Mouse (Mus musculus) T-helper 17 cell (primary cell): ENCODE measurements around the gene Cntrl.

ENCODE experiments used
- in situ Hi-C, 2 experiments: fragments of 300-600 bp; cut with MboI, MseI; formaldehyde crosslinking; loops; 1 replicate in 1 of 2; 2 replicates in 1 of 2; pipeline ENCODE4 v1.15.1; 2025; ENCODE audit warnings: high pct_unique_total_duplicates in 2 of 2

The Cntrl gene

DNA sequence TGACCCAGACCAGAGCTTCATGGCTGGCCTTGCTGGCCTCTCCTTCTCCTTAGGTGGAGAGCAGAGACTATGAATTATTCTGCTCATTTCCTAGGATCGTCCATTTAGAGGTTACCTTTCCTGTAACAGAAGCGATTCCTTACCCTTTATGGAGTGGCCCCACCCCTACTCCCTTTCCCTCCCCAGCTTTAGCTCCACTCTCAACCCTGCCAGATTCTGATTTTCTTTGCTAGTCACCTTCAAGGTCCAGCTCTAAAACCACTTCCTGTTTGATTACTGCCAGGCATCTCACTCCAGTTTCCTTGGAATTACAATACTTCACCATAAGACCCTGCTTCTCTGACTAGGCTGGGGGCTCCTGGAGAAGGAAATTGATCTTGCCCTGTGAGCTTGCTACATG, 107.4 kb downstream of the Cntrl start:
- in situ Hi-C loops = no loop called here

DNA sequence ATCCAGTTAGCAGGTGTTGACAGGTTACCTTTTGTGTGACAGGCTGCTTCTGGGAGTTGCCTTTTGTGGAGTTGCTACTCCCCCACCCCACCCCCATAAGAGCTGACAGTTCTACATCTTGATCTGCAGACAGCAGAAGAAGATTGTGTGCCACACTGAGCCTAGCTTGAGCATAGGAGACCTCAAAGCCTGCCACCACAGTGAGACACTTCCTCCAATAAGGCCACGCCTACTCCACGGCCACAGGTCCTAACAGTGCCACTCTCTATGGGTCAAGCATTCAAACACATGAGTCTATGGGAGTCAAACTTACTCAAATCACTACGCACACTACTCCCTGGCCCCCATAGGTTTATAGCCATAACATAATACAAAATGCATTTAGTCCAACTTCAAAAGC, 109.4 kb downstream of the Cntrl start:
- in situ Hi-C loops = no loop called here

DNA sequence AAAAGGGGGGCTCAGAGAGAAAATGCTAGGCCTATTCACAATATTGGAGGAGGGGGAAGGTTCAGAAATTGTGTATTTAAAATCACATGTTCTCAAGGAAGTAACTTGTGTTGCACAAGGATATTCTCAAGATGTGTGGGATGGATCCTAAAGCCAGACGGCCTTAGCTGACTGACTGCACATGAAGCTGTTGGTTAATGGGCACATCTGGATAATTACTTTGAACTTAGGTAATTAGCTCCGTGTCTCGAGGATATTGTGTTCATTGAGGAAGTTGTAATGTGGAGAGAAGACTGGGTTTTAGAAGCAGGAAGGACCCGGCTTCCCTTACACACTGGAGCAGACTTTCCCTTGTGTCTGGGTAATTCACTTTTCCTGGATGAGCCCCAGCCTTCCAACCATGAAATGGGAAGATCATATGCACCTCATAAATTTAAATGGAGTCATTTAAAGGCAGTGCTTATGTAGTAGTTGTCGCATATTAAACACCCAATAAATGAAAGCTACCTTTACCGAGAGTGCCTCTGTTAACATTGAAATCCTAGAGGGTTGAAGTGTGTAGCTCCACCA, 113.6 kb downstream of the Cntrl start:
- in situ Hi-C loops = no loop called here

DNA sequence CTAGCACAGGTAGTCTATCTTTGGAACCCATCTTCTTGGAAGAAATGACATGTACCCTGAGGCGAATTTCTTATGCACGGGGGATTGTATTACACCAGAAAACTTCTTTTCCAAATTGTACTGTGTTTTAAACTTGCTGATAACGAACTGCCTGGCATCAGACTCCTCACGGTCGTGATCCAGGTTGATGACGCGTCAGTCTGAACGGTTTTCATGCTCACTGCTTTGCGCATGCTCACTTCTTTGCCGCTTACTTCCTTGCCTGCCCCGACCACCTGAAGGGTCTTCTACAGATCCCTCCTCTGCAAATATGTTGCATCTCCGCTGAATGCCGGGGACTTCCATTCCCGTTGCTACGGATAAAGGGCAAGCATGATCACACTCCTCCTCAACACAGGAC, 115.0 kb downstream of the Cntrl start:
- in situ Hi-C loops = no loop called here

DNA sequence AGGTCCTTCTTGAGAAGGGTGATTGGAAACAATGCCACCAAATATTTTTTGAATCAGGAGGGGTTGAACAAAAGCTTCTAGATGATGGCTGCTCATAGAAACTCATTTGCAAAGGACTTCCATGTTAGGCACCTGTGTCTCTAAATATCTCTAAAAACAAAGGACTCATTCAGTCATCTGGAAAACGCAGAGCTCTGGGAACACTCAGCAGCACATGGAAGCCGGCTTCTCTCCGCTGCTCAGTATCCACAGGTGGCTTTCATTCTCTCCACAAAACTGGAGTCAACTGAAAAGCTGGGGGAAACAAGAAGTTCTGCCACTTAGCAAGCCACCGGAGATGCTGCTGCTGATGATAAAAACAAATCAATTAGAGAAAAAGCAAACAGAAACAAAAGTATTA, 118.9 kb downstream of the Cntrl start:
- in situ Hi-C loops = no loop called here
